Mouse (Mus musculus): ENCODE results near the gene Plcxd2.

- TF ChIP-seq CTCF (IDR thresholded peaks at IDR 0.05; ENCODE audit: low read depth, low read length) (no peak), POLR2A (IDR thresholded peaks at IDR 0.05; ENCODE audit: borderline replicate concordance, low read depth, low read length) (no peak)
Measured at GRCm38 (mm10) chr16:46019359-46019758, 9.3 kb upstream of the Plcxd2 start.

Measured in bone marrow macrophage, adult 2 months (primary cell).